Mouse (Mus musculus): Measurements from ENCODE around the gene Pdcd11.

The Pdcd11 gene

DNA sequence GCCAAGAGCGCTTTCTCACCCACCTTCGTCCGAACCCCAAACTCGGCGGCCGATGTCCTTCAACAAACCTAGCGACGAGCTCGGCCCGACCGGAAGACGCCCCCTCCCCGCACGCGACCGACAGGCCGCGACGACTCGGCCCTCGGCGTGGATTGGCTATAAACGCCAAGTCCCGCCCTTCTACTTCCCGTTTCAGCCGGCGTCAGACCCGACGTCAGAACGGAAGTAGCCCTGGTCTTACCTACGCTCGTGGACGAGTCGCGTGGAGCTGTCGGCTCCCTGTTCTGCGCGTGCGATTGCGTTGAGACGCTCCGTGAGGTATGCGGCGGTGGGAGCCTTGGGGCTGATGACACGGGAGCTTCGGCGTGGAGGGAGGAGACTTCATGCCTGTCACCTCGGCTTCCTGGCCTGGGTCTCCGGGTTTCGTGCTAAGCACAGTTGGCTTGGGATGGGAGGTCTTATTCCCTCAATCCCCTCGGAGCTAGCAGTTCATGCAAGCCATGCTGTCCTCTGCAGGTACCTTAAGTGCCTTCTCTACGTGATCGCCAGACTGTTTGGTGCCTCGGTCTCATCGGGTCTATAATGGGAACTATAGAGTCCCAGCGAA is at the start of gene Pdcd11, which contains the start of gene Usmg5:
Pdcd11 (plus strand) TSS at position 219 of the 607 bp plus-strand sequence.
Usmg5 (minus strand) TSS at position 98 of the 607 bp plus-strand sequence.
- peak; percentile 94 for DNase-seq (ENCODE audit: extremely low read depth, low read depth)

- peak; percentile 27 for DNase-seq (ENCODE audit: extremely low read depth, low read depth)
Observed at GRCm38 (mm10) chr19:47043608-47044007, 47.0 kb upstream of the Pdcd11 start.

DNA sequence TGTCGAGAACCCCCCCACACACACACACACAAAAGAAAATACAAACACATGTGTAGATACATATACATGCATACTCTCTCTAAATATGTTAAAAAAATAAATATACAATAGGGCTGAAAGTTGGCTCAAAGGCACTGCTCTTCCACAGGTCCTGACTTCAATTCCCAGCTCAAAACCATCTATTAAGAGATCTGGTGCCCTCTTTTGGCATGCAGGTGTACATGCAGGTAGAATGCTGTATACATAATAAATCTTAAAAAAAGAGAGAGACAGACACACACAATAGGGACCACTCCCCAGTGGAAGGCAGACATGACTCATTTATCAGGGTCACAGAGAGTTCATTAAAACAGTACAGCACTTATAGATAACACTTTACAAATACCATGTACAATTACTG is 44.2 kb upstream of the Pdcd11 start:
- DNase-seq (ENCODE audit: extremely low read depth, low read depth) = no peak

DNA sequence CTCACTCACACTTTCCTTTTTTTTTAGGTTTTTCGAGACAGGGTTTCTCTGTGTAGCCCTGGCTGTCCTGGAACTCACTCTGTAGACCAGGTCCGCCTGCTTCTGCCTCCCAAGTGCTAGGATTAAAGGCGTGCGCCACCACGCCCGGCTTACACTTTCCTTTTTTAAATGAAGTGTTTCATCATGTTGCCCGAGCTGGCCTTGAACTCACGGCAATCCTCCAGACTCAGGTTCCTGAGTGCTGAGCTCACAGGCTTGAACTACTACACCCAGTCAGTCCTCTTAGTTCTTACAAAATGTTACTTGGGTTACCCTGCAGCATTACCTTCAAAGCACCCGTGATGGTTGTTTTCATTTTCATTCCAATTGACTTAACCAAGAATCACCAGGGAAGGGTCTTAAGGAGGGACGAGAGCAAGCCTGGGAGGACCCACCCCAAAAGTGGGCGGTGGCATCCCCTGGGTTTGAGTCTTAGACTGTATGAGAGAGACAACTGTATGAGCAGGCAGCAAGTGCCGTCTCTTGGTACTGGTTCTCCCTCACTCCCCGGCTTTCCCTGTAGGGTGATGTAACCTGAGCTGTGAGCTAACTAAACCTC is 43.2 kb upstream of the Pdcd11 start:
- DNase-seq (ENCODE audit: extremely low read depth, low read depth) = no peak

DNA sequence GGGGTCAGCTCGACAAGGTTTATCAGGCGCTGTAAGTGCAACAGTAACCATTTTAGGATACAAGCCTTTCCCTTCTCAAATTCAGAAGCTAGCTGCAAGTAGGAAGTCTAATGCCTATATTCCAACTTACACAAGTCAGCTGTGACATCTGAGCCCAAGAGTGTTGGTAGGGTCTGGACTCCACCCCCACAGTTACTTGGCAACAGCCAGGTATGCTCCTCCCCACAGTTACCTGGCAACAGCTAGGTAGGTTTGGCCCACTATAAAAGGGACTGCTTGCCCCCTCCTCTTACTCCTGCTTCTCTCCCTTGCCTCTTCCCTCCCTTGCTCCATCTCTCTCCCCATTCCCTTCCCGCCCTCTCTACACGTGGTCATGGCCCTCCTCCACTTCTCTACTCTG is 41.5 kb upstream of the Pdcd11 start:
- no peak for DNase-seq (ENCODE audit: extremely low read depth, low read depth)

DNA sequence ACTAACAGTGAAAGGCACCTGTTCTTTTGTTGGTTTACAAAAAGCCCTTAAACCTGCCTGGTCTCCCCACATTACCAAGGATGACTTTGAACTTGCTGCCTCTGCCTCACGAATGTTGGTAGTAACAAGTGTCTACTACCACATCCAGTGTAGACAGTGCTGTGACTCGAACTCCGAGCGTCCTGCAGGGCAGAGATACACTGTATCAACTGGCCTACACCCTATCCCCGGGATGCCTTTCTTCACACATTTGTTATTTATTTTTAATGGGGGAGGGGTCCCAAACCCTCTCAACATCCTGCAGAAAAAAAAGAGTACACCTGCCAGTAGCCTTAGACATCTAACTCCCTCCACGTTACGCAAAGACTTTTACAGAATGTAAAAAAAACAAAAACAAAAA is 40.7 kb upstream of the Pdcd11 start:
- DNase-seq (ENCODE audit: extremely low read depth, low read depth) = no peak

- peak; percentile 67 for DNase-seq (ENCODE audit: extremely low read depth, low read depth)
Observed at GRCm38 (mm10) chr19:47050271-47051032, 40.1 kb upstream of the Pdcd11 start, which contains the start of gene Pcgf6. Pcgf6 (minus strand) TSS chr19:47050906.

DNA sequence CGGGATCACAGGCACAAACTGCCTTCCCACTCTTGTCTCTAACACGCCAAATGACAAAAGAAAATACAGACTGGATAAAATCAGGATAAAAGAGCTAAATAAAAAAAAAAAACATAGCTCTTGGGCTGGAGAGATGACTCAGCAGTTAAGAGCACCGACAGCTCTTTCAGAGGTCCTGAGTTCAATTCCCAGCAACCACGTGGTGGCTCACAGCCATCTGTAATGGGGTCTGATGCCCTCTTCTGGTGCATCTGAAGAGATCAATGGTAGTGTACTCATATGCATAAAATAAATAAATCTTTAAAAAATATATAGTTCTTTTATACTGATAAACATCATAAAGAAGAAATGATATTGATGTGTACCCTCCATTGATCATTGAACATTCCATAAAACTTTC is 37.6 kb upstream of the Pdcd11 start:
- no peak for DNase-seq (ENCODE audit: extremely low read depth, low read depth)

DNA sequence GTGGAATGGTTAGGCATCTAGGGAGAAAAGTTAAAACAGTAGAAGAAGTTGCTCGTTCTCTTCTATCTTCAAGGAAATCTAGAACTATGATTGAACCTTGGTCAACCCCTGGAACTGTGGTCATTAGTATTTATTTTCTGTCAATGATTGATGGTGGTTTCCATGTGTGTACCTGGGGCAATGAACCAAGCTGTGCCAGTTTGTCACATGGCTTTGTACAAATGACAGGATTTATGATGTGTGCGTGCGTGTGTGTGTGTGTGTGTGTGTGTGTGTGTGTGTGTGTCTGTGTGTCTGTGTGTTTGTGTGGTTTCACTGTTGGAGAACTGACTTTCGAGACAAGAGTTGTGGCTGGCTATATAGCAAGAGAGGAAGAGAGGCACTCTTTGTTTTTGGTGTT is 37.1 kb upstream of the Pdcd11 start:
- DNase-seq (ENCODE audit: extremely low read depth, low read depth) = no peak

- DNase-seq (ENCODE audit: extremely low read depth, low read depth) = no peak
Observed at GRCm38 (mm10) chr19:47057684-47058083, 32.9 kb upstream of the Pdcd11 start.

DNA sequence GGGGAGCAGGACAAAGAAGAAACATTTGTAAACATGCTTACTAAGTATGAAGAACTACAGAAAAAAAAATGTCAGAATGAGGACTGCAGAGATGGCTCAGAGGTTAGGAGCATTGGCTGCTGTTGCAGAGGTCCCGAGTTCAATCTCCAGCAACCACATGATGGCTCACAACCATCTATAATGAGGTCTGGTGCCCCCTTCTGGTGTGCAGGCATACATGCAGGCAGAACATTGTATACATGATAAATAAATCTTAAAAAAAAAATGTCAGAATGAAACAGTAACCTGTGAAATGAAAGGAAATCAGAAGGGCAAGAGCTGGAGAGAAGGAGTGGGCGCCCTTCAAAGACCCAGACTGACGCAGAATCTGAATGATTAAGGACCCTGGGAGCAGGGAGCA is 24.7 kb upstream of the Pdcd11 start:
- no peak for DNase-seq (ENCODE audit: extremely low read depth, low read depth)

- peak; percentile 98 for DNase-seq (ENCODE audit: extremely low read depth, low read depth)
Observed at GRCm38 (mm10) chr19:47067096-47067882, 23.3 kb upstream of the Pdcd11 start, which contains the start of gene Taf5. Taf5 (plus strand) TSS chr19:47067746.

GRCm38 (mm10) chr19:47067924-47068611 is 22.5 kb upstream of the Pdcd11 start:
- peak; percentile 90 for DNase-seq (ENCODE audit: extremely low read depth, low read depth)

DNA sequence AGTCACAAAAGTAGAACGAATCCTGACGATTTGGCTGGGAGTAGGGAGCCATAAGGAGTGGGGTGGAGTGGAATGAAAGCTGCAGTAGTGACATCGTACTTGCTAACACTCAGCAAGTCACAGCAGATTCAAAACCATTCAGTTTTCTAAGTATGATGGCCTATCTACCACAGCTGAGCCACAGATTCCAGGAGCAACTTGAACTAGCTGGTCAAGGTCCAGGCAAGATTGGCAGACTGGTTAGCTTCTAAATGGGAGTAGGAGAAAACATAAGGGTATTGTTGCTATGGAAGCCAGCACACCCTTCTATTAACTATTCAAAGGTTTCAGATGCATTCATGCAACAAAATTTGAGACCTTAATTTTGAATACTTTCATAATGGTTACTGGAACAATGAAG is 2.3 kb upstream of the Pdcd11 start:
- no peak for DNase-seq (ENCODE audit: extremely low read depth, low read depth)

DNA sequence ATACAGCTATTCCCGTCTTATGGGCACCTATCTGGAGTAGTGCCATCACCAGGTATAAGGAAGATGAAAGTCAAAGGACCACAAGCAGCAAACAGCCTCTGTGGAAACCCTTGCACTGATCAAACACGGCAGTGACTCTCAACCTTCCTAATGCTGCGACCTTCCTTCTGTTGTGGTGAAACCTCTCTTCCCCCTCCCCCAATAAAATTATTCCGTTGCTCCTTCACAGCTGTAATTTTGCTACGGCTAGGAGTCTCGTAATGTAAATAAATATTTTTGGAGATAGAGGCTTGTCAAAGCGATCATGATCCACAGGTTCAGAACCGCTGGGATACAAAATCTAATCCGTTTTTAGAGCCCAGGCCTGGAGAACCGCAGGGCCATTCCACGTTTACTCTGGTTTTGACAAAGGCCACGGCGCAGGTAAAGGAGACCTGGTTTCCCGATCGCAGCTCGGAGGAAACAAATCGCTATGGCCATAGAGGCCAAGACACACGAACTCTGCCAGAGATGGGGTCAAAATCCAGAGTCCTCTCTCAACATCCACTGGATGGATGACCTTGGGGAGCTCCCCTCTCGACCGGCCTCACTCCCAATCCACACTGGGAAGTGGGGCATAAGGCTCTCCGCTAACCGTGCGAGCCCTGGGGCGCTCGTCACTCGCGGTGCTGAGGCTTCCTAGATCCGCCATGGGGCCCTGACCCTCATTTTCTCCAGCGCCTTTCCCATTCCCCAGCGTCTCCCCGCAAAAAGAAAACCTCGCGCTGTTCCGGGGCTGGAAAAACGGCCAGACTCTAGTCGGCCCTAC is 646 bp upstream of the Pdcd11 start:
- DNase-seq (ENCODE audit: extremely low read depth, low read depth) = peak; percentile 32

- no peak for DNase-seq (ENCODE audit: extremely low read depth, low read depth)
Observed at GRCm38 (mm10) chr19:47101080-47101479, 10.5 kb downstream of the Pdcd11 start.

GRCm38 (mm10) chr19:47104641-47105271 is 14.2 kb downstream of the Pdcd11 start:
- DNase-seq (ENCODE audit: extremely low read depth, low read depth) = no peak

- no peak for DNase-seq (ENCODE audit: extremely low read depth, low read depth)
Observed at GRCm38 (mm10) chr19:47118634-47119033, 28.1 kb downstream of the Pdcd11 start.

DNA sequence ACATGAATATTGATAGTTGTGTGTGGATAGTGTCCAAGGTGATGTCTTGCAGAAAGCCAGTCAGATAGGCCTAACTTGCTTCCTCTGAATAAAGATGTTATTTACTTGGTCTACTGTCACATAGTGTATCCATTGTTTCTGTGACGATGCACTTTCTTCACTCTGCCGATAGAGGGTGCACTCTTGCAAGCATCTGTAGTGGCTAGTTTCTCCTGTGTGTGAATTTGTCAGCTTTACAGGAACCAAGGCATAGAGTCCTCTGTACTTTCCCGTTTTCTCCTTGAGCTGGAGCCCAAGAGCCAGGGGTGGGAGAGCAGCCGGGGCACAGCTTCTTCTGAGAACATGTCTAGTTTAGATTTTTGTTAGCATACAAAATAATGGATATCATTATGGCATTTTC is 30.5 kb downstream of the Pdcd11 start:
- peak; percentile 56 for DNase-seq (ENCODE audit: extremely low read depth, low read depth)

DNA sequence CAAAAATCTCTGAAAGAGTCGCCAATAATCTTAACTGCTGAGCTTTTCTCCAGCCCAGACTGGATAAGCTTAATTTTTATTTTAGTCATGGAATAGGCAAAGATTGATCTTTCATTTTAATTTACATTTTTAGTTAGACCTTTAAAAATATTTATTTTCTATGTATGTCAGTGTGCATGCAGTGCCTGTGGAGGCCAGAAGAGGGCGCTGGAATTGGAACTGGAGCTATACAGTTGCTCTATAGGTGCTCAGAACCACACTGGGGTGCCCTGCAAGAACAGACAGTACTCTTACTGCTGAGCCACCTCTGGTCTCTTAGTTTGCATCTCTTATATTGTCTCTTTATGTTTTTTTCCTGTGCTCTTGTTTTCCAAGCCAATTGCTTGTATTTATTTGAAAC is 32.2 kb downstream of the Pdcd11 start:
- peak; percentile 63 for DNase-seq (ENCODE audit: extremely low read depth, low read depth)
